Mouse (Mus musculus) midbrain, embryonic 16.5 days (tissue): ENCODE measurements around the gene Fgd6. TPM values are rescaled to one million over a fixed set of nuclear protein-coding genes. Genes with fewer than 3 reads are reported as not detected.

ENCODE experiments used
- ATAC-seq: fragments of 200-750 bp; cut with Nextera tagmentation; 2 replicates; pipeline ENCODE4 v1.8.0; 2017; ENCODE audit warnings: moderate TSS enrichment
- H3K27ac ChIP-seq: fragments of 300-500 bp; sonication (generic); 2 replicates; pipeline ENCODE4 v1.5.1; 2014; ENCODE audit warnings: mild to moderate bottlenecking, low read length, mixed read lengths
- H3K27me3 ChIP-seq: fragments of 300-500 bp; sonication (generic); 2 replicates; pipeline ENCODE4 v1.6.1; 2014; ENCODE audit warnings: low read depth, low read length, mixed read lengths; ENCODE audit not compliant: control insufficient read depth, insufficient read depth
- H3K36me3 ChIP-seq: fragments of 300-500 bp; sonication (generic); 2 replicates; pipeline ENCODE4 v1.6.1; 2014; ENCODE audit warnings: mild to moderate bottlenecking, low read length, moderate library complexity, mixed read lengths; ENCODE audit not compliant: control insufficient read depth, insufficient read depth
- H3K4me1 ChIP-seq: fragments of 300-500 bp; sonication (generic); 2 replicates; pipeline ENCODE4 v1.6.1; 2014; ENCODE audit warnings: mild to moderate bottlenecking, low read length, mixed read lengths; ENCODE audit not compliant: control insufficient read depth, insufficient read depth
- H3K4me2 ChIP-seq: fragments of 300-500 bp; sonication (generic); 2 replicates; pipeline ENCODE4 v1.6.1; 2014; ENCODE audit warnings: mild to moderate bottlenecking, low read length, mixed read lengths
- H3K4me3 ChIP-seq: fragments of 300-500 bp; sonication (generic); 2 replicates; pipeline ENCODE4 v1.5.1; 2014; ENCODE audit warnings: low read depth, mild to moderate bottlenecking, low read length, moderate library complexity, mixed read lengths
- H3K9ac ChIP-seq: fragments of 300-500 bp; sonication (generic); 2 replicates; pipeline ENCODE4 v1.6.1; 2014; ENCODE audit warnings: low read depth, low read length, mixed read lengths
- H3K9me3 ChIP-seq: fragments of 300-500 bp; sonication (generic); replicated peaks from 2 replicates; pipeline ENCODE4 v1.6.1; 2014; ENCODE audit warnings: mild to moderate bottlenecking, low read length, mixed read lengths; ENCODE audit not compliant: control insufficient read depth, poor library complexity, severe bottlenecking
- WGBS: fragments of 180-500 bp; shearing (Covaris S2); extraction: QIAGEN DNeasy Blood & Tissue Kit; methylation state at CpG from one replicate; pipeline ENCODE4 v1.1.7; 2014; 5-methylcytosine and 5-hydroxymethylcytosine counted together
- polyA plus RNA-seq: library from polyadenylated mRNA; unstranded; fragments of >200 nt; fragmentation: Nextera tagmentation; extraction: Ambion mirVana; gene quantifications from 2 replicates; pipeline ENCODE4 v1.2.1, GENCODE M21; 2015

The Fgd6 gene
- polyA plus RNA-seq, 1 experiment from 2014 or later = 1.8 TPM

- peak; percentile 95 for ATAC-seq
Observed at GRCm38 (mm10) chr10:94147756-94148531, 112.1 kb downstream of the Fgd6 start, which contains the start of gene Nr2c1. Gene Nr2c1 (plus strand): TSS chr10:94148023.

GRCm38 (mm10) chr10:94151488-94151887 lies 115.7 kb downstream of the Fgd6 start:
- Histone ChIP-seq H3K9ac (no peak overlapping the region), H3K36me3 (no peaks in the 10 kb centered on the region), H3K4me1 (peaks cover 18% of the 10 kb centered on the region), H3K27me3 (no peaks in the 10 kb centered on the region), H3K4me3 (no peak overlapping the region), H3K9me3 (no peaks in the 10 kb centered on the region), H3K4me2 (no peak overlapping the region), H3K27ac (no peak overlapping the region)
- WGBS = 82% methylated on average over 4 of the region's 4 CpGs
- no peak for ATAC-seq

More at GRCm38 (mm10) chr10:94147756-94148531, 112.1 kb downstream of the Fgd6 start, which contains the start of gene Nr2c1:
- Histone ChIP-seq H3K4me1 (peaks cover 18% of the 10 kb centered on the region), H3K27me3 (no peaks in the 10 kb centered on the region), H3K4me2 (peak within 1 kb of the TSS; percentile 76), H3K36me3 (no peaks in the 10 kb centered on the region), H3K27ac (peak within 1 kb of the TSS; percentile 80), H3K4me3 (peak within 1 kb of the TSS; percentile 97), H3K9me3 (no peaks in the 10 kb centered on the region), H3K9ac (peak within 1 kb of the TSS; percentile 95)
- 0% methylated on average over 62 of the region's 64 CpGs for WGBS

GRCm38 (mm10) chr10:94153841-94154240 lies 118.0 kb downstream of the Fgd6 start:
- Histone ChIP-seq H3K4me1 (peaks cover 9% of the 10 kb centered on the region), H3K4me2 (no peak overlapping the region), H3K4me3 (no peak overlapping the region), H3K27ac (no peak overlapping the region), H3K9ac (no peak overlapping the region), H3K36me3 (peaks cover 6% of the 10 kb centered on the region; the same call in 1 of the 2 replicates), H3K27me3 (no peaks in the 10 kb centered on the region), H3K9me3 (no peaks in the 10 kb centered on the region)
- no peak for ATAC-seq

- Histone ChIP-seq H3K9ac (no peak overlapping the region), H3K4me2 (no peak overlapping the region), H3K36me3 (peaks cover 8% of the 10 kb centered on the region; the same call in 1 of the 2 replicates), H3K4me1 (no peaks in the 10 kb centered on the region), H3K27me3 (no peaks in the 10 kb centered on the region), H3K27ac (no peak overlapping the region), H3K9me3 (no peaks in the 10 kb centered on the region), H3K4me3 (no peak overlapping the region)
- no peak for ATAC-seq
- 94% methylated on average over 6 of the region's 6 CpGs for WGBS
Observed at GRCm38 (mm10) chr10:94158962-94159361, 123.2 kb downstream of the Fgd6 start.

- Histone ChIP-seq H3K27ac (no peak overlapping the region), H3K4me2 (no peak overlapping the region), H3K4me3 (no peak overlapping the region), H3K36me3 (peaks cover 8% of the 10 kb centered on the region; the same call in 1 of the 2 replicates), H3K27me3 (no peaks in the 10 kb centered on the region), H3K9me3 (no peaks in the 10 kb centered on the region), H3K9ac (no peak overlapping the region), H3K4me1 (no peaks in the 10 kb centered on the region)
- ATAC-seq = no peak
- 88% methylated on average over 4 of the region's 4 CpGs for WGBS
Observed at GRCm38 (mm10) chr10:94159406-94159805, 123.6 kb downstream of the Fgd6 start.

- no peak for ATAC-seq
Observed at GRCm38 (mm10) chr10:94161051-94161765, 125.4 kb downstream of the Fgd6 start.

GRCm38 (mm10) chr10:94162031-94162430 lies 126.2 kb downstream of the Fgd6 start:
- no peaks in the 10 kb centered on the region for H3K9me3 ChIP-seq
- ATAC-seq = no peak
- no peak overlapping the region for H3K27ac ChIP-seq
- 94% methylated on average over 7 of the region's 7 CpGs for WGBS
- no peak overlapping the region for H3K4me3 ChIP-seq
- peaks cover 14% of the 10 kb centered on the region for H3K36me3 ChIP-seq
- H3K9ac ChIP-seq = no peak overlapping the region
- H3K27me3 ChIP-seq = no peaks in the 10 kb centered on the region
- H3K4me1 ChIP-seq = no peaks in the 10 kb centered on the region
- no peak overlapping the region for H3K4me2 ChIP-seq

More at GRCm38 (mm10) chr10:94161051-94161765, 125.4 kb downstream of the Fgd6 start:
- H3K4me1 ChIP-seq = no peaks in the 10 kb centered on the region
- H3K27ac ChIP-seq = no peak overlapping the region
- H3K36me3 ChIP-seq = peaks cover 13% of the 10 kb centered on the region
- H3K9me3 ChIP-seq = no peaks in the 10 kb centered on the region
- 84% methylated on average over 5 of the region's 5 CpGs for WGBS
- no peak overlapping the region for H3K4me2 ChIP-seq
- H3K4me3 ChIP-seq = no peak overlapping the region
- H3K9ac ChIP-seq = no peak overlapping the region
- no peaks in the 10 kb centered on the region for H3K27me3 ChIP-seq

- ATAC-seq = no peak
- H3K27ac ChIP-seq = no peak overlapping the region
- H3K9me3 ChIP-seq = no peaks in the 10 kb centered on the region
- no peak overlapping the region for H3K4me3 ChIP-seq
- H3K27me3 ChIP-seq = no peaks in the 10 kb centered on the region
- no peak overlapping the region for H3K9ac ChIP-seq
- H3K36me3 ChIP-seq = peaks cover 13% of the 10 kb centered on the region
- no peak overlapping the region for H3K4me2 ChIP-seq
- H3K4me1 ChIP-seq = peaks cover 3% of the 10 kb centered on the region; the same call in 1 of the 2 replicates
- 90% methylated on average over 5 of the region's 5 CpGs for WGBS
Observed at GRCm38 (mm10) chr10:94164104-94164845, 128.5 kb downstream of the Fgd6 start.
